Mouse (Mus musculus): ENCODE data around the gene Tgfb1. TPM values are rescaled to one million over a fixed set of nuclear protein-coding genes. Genes with fewer than 3 reads are reported as not detected.

The Tgfb1 gene
- polyA plus RNA-seq, 1 experiment from 2014 or later, result 0.21 TPM

Other genes with a start within 250 kb of the Tgfb1 start
- gene Ceacam1, start 209.4 kb upstream of the Tgfb1 start, polyA plus RNA-seq (2015; fragmentation: Nextera tagmentation; extraction: Ambion mirVana), result 0.42 and 0.87 TPM in 2 replicates
- gene Ceacam2, start 147.1 kb upstream of the Tgfb1 start, polyA plus RNA-seq (2015; fragmentation: Nextera tagmentation; extraction: Ambion mirVana), result 0.32 TPM in 1 of 2 replicates, not detected in the other
- gene Erich4, start 71.1 kb upstream of the Tgfb1 start, polyA plus RNA-seq (2015; fragmentation: Nextera tagmentation; extraction: Ambion mirVana), result not detected in 2 replicates
- gene Dmac2, start 67.6 kb upstream of the Tgfb1 start, polyA plus RNA-seq (2015; fragmentation: Nextera tagmentation; extraction: Ambion mirVana), result 44.5 and 48.7 TPM in 2 replicates
- gene B3gnt8, start 60.3 kb upstream of the Tgfb1 start, polyA plus RNA-seq (2015; fragmentation: Nextera tagmentation; extraction: Ambion mirVana), result 0.64 and 0.73 TPM in 2 replicates
- 38.2 and 41.4 TPM in 2 replicates for gene Bckdha, start 28.0 kb upstream of the Tgfb1 start, polyA plus RNA-seq (2015; fragmentation: Nextera tagmentation; extraction: Ambion mirVana)
- gene Exosc5, start 27.8 kb upstream of the Tgfb1 start, polyA plus RNA-seq (2015; fragmentation: Nextera tagmentation; extraction: Ambion mirVana), result 35.2 and 35.4 TPM in 2 replicates
- 61.6 and 90.5 TPM in 2 replicates for gene Tmem91, start 11.8 kb upstream of the Tgfb1 start, polyA plus RNA-seq (2015; fragmentation: Nextera tagmentation; extraction: Ambion mirVana)
- 40.0 and 49.8 TPM in 2 replicates for gene B9d2, start 6.2 kb upstream of the Tgfb1 start, polyA plus RNA-seq (2015; fragmentation: Nextera tagmentation; extraction: Ambion mirVana)
- gene Ccdc97, start 32.1 kb downstream of the Tgfb1 start, polyA plus RNA-seq (2015; fragmentation: Nextera tagmentation; extraction: Ambion mirVana), result 32.1 and 36.8 TPM in 2 replicates
- 38.3 and 41.1 TPM in 2 replicates for gene Hnrnpul1, start 67.8 kb downstream of the Tgfb1 start, polyA plus RNA-seq (2015; fragmentation: Nextera tagmentation; extraction: Ambion mirVana)
- 14.9 and 17.1 TPM in 2 replicates for gene Axl, start 101.7 kb downstream of the Tgfb1 start, polyA plus RNA-seq (2015; fragmentation: Nextera tagmentation; extraction: Ambion mirVana)
- 2.8 and 3.2 TPM in 2 replicates for gene Cyp2s1, start 129.9 kb downstream of the Tgfb1 start, polyA plus RNA-seq (2015; fragmentation: Nextera tagmentation; extraction: Ambion mirVana)
- not detected in 2 replicates for gene Cyp2b10, start 210.6 kb downstream of the Tgfb1 start, polyA plus RNA-seq (2015; fragmentation: Nextera tagmentation; extraction: Ambion mirVana)